Mouse (Mus musculus) ES-E14 (cell line): ENCODE data around the gene Lefty1. TPM values are rescaled to one million over a fixed set of nuclear protein-coding genes. Genes with fewer than 3 reads are reported as not detected.

Experiments used
- DNase-seq: peaks from one replicate; pipeline ENCODE4 v3.0.0-alpha.2; 2013; ENCODE audit warnings: low read depth, low spot score
- H3K27ac ChIP-seq: 2 replicates; pipeline ENCODE4 v1.5.1; 2012; ENCODE audit warnings: low read depth, mild to moderate bottlenecking, low read length, moderate library complexity, mixed read lengths; ENCODE audit not compliant: poor library complexity, insufficient read depth, severe bottlenecking
- H3K36me3 ChIP-seq: 2 replicates; pipeline ENCODE4 v1.6.1; 2012; ENCODE audit warnings: mild to moderate bottlenecking, low read length, moderate library complexity, mixed read lengths; ENCODE audit not compliant: control insufficient read depth, poor library complexity, insufficient read depth, severe bottlenecking
- H3K4me1 ChIP-seq, 2 experiments: fragments of 150-350 bp in 1 of 2; sonication (generic) in 1 of 2; 2 replicates each; pipeline ENCODE4 v1.6.1; 2012; ENCODE audit warnings: low read length in 2 of 2, mild to moderate bottlenecking in 1 of 2, mixed read lengths in 1 of 2; ENCODE audit not compliant: control insufficient read depth in 2 of 2, insufficient read depth in 2 of 2, poor library complexity in 1 of 2
- H3K4me3 ChIP-seq, 2 experiments: fragments of 150-350 bp in 1 of 2; sonication (generic) in 1 of 2; 2 replicates each; pipeline ENCODE4 v1.5.1; 2012; ENCODE audit warnings: low read length in 2 of 2, low read depth in 1 of 2, mild to moderate bottlenecking in 1 of 2, mixed read lengths in 1 of 2; ENCODE audit not compliant: insufficient read depth in 1 of 2, poor library complexity in 1 of 2, severe bottlenecking in 1 of 2
- H3K9ac ChIP-seq: 2 replicates; pipeline ENCODE4 v1.6.1; 2012; ENCODE audit warnings: low read depth, mild to moderate bottlenecking, low read length, mixed read lengths; ENCODE audit not compliant: poor library complexity, insufficient read depth, severe bottlenecking
- H3K9me3 ChIP-seq: fragments of 150-350 bp; sonication (generic); 2 replicates; pipeline ENCODE4 v1.6.1; 2012; ENCODE audit warnings: low read depth, mild to moderate bottlenecking, low read length; ENCODE audit not compliant: control insufficient read depth, insufficient read depth
- CHD2 ChIP-seq: IDR thresholded peaks from 2 replicates; pipeline ENCODE4 v1.6.1; 2014; ENCODE audit warnings: mild to moderate bottlenecking, low read depth, low read length, inconsistent platforms
- HCFC1 ChIP-seq: IDR thresholded peaks from 2 replicates; pipeline ENCODE4 v1.6.1; 2012; ENCODE audit warnings: low read length, inconsistent platforms, borderline replicate concordance; ENCODE audit not compliant: insufficient read depth
- MAFK ChIP-seq: IDR thresholded peaks from 2 replicates; pipeline ENCODE4 v1.6.1; 2014; ENCODE audit warnings: mild to moderate bottlenecking, low read depth, low read length, inconsistent platforms; ENCODE audit not compliant: insufficient read depth
- ZC3H11A ChIP-seq: IDR thresholded peaks from 2 replicates; pipeline ENCODE4 v1.6.1; 2012; ENCODE audit warnings: low read depth, mild to moderate bottlenecking, inconsistent platforms, low read length, borderline replicate concordance
- ZNF384 ChIP-seq: IDR thresholded peaks from 2 replicates; pipeline ENCODE4 v1.6.1; 2012; ENCODE audit warnings: low read depth, low read length, inconsistent platforms
- in situ Hi-C, 2 experiments: fragments of 600-800 bp; cut with MboI; formaldehyde crosslinking; loops; one replicate each; pipeline ENCODE4 v1.15.1; 2025; ENCODE audit warnings: low sequenced_read_pairs in 2 of 2, inconsistent platforms in 1 of 2; ENCODE audit not compliant: unreplicated experiment in 2 of 2
- total RNA-seq: library from RNA; depleted of rRNA; stranded (reverse); fragments of 300-350 nt; gene quantifications from 2 replicates; pipeline ENCODE4 v1.2.3, GENCODE M21; 2012

Gene Lefty1
- total RNA-seq, 1 experiment = 281 TPM

DNA sequence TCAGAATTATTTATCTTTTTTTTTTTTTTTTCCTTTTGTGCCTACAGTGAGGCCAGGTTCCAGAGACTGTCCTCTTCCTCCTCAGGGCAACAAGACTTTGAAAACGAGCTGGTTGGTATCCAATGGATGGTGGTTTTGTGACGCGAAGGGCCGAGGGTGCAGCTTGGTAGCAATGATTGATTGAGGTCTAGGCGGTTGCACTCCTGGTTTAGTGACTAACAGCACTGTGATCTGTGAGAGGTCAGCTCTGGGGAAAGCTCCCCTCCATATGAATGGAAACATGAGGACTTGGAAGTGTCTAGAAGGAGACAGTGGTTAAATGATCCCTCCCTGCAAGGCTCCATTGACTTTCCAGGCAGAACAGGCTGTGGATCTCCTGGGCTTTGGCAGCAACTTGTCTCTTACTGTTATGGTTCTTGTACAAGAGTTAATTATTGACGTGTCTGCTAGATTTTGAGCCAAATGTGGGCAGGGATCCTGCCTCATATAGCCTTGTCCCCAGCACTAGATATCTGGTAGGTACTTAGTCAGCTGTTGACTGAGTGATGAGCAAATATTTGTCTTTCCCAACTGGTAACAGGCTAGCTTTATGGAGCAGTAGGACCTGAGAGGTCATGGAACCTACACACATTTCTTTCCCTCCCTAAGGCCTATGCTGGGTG, 17.4 kb downstream of the Lefty1 start:
- in situ Hi-C loops = no loop called here
- Histone ChIP-seq H3K27ac (no peak overlapping the region), H3K9ac (no peak overlapping the region), H3K4me1 (peaks cover 2 to 16% of the 10 kb centered on the region in 2 experiments; a peak in 2 of 4 replicates), H3K9me3 (no peaks in the 10 kb centered on the region), H3K36me3 (peaks cover 16% of the 10 kb centered on the region; the same call in 1 of the 2 replicates), H3K4me3 (no peak overlapping the region)
- no peak for DNase-seq
- TF ChIP-seq HCFC1 (no peak), CHD2 (no peak), ZC3H11A (no peak), MAFK (no peak), ZNF384 (no peak)

GRCm38 (mm10) chr1:180952808-180953207, 18.0 kb downstream of the Lefty1 start:
- DNase-seq = no peak
- no peak overlapping the region for H3K9ac ChIP-seq
- H3K4me3 ChIP-seq = no peak overlapping the region
- H3K4me1 ChIP-seq = peaks cover 1 to 15% of the 10 kb centered on the region in 2 experiments; a peak in 2 of 4 replicates
- in situ Hi-C loops = no loop called here
- no peaks in the 10 kb centered on the region for H3K9me3 ChIP-seq
- TF ChIP-seq ZNF384 = no peak
- no peak for TF ChIP-seq MAFK
- no peak for TF ChIP-seq HCFC1
- no peak for TF ChIP-seq ZC3H11A
- TF ChIP-seq CHD2 = no peak
- H3K36me3 ChIP-seq = peaks cover 18% of the 10 kb centered on the region; the same call in 1 of the 2 replicates
- H3K27ac ChIP-seq = no peak overlapping the region

GRCm38 (mm10) chr1:180956401-180956800, 21.6 kb downstream of the Lefty1 start:
- peaks cover 22% of the 10 kb centered on the region; the same call in 1 of the 2 replicates for H3K36me3 ChIP-seq

GRCm38 (mm10) chr1:180956973-180957381, 22.2 kb downstream of the Lefty1 start:
- Histone ChIP-seq H3K9me3 (no peaks in the 10 kb centered on the region), H3K4me3 (no peak overlapping the region), H3K36me3 (peaks cover 22% of the 10 kb centered on the region; the same call in 1 of the 2 replicates), H3K27ac (no peak overlapping the region), H3K9ac (no peak overlapping the region), H3K4me1 (peaks cover 1 to 12% of the 10 kb centered on the region in 2 experiments; a peak in 1 of 4 replicates)
- TF ChIP-seq ZNF384 (no peak), CHD2 (no peak), ZC3H11A (no peak), MAFK (no peak), HCFC1 (no peak)
- in situ Hi-C loops = no loop called here
- DNase-seq = no peak

More at GRCm38 (mm10) chr1:180956401-180956800, 21.6 kb downstream of the Lefty1 start:
- no peak overlapping the region for H3K4me3 ChIP-seq
- no peak overlapping the region for H3K27ac ChIP-seq
- no peaks in the 10 kb centered on the region for H3K9me3 ChIP-seq
- in situ Hi-C loops = no loop called here
- no peak overlapping the region for H3K9ac ChIP-seq
- no peak for DNase-seq
- TF ChIP-seq ZNF384 (no peak), ZC3H11A (no peak), MAFK (no peak), HCFC1 (no peak), CHD2 (no peak)
- peaks cover 1 to 12% of the 10 kb centered on the region in 2 experiments; a peak in 1 of 4 replicates for H3K4me1 ChIP-seq
